Mouse (Mus musculus) urinary bladder, postnatal 25 days (tissue): Measurements from ENCODE around the gene Sgk1.

Source experiments
- DNase-seq: peaks from one replicate; pipeline ENCODE4 v3.0.0; 2022; ENCODE audit warnings: low spot score

The Sgk1 gene

DNA sequence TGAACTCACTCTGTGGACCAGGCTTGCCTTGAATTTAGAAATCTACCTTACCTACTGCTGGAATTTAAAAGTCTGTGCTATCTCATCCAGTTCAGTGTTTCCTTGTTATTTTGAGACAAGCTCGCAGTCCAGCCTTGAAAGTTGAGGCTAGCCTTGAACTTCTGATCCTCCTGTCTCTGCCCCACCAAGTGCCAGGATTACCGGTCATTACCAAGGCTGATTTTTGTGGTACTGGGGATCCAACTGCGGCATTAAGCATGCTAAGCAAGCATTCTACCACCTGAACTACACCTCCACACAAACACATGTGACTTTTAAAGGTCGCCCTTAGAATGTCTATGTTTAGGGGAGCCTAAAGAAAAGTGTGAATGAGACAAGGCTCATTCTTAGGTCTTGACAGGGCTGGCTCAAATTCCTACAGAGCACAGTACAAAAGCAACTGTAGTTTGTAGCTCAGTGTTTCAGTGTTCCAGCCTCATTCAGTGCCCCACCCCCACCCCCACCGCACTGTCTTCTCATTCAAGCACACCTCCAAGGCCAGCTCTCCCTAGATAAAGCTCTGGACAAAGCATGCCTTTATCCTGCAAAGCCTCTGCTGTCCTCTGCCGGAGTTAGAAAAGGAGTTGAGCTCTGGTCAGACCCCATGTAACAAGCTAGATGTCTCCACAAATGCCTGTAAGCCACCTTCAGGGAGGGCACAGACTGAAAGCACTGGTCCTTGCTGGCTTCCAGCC lies 36.2 kb downstream of the Sgk1 start:
- DNase-seq: no peak

DNA sequence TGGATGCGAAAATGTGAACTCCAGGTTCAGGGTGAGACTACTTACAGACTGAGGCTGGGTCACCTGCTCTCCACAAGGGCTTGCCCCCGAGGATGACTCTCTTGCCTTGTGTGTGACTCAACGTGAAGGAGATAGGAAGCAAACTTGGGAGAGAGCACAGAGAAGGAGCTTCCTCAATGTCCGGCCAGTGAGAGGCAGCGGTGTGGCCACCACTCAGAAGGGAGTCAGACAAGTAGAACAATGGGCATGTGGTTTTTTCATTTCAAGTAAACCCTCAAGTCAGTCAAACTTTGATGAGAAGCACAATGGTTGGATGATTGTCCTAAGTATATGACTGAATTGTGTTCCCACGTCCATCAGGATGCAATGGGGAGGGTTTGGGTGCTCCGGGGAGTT lies 36.8 kb downstream of the Sgk1 start:
- DNase-seq: no peak

DNA sequence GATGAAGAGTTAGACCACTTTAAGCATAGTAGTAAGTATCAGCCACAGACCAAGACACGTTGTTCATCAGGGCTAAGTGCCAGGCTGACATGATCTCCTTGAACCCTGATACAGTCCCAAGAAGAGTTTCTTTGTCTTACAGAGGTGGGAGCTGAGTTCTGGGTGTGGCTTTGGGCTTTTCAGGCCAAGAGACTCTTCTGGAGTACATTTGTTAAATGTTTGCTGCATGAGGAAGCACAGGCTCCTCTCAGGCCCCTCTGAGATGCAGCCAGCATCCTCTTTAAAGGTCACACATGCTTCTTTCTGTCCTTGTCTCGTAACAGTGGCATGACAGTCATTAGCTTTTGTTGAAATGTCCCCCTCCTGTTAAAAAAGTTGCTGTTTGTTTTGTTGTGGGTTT lies 38.6 kb downstream of the Sgk1 start:
- DNase-seq: no peak

DNA sequence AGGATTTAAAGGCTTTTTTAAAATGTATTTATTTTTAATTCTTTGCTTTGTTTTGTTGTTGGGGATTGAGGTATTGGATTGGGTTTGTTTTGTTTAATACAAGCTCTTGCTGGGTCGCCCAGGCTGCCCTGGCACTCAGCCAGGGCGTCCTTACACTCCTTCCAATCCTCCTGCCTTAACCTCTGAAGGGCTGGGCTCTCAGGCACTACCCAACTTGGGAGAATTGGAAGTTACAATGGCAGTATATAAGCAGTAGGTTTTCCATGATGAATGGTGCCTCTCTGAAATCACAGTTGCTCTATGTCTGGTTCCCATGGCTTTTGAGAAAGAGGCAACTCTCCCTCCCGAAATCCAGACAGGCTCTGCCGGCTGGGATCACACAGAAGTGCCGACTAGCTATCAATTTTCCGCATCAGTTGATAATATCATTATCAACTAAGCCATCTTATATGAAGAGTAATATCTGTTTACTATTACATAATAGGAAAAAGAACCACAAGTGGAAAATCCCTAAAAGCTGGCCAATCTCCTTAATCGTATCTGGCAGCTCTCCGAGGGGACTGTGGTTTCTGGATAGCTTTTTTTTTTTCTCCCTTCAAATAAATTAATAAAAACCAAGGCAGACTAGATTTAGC lies 40.8 kb downstream of the Sgk1 start:
- DNase-seq: no peak

DNA sequence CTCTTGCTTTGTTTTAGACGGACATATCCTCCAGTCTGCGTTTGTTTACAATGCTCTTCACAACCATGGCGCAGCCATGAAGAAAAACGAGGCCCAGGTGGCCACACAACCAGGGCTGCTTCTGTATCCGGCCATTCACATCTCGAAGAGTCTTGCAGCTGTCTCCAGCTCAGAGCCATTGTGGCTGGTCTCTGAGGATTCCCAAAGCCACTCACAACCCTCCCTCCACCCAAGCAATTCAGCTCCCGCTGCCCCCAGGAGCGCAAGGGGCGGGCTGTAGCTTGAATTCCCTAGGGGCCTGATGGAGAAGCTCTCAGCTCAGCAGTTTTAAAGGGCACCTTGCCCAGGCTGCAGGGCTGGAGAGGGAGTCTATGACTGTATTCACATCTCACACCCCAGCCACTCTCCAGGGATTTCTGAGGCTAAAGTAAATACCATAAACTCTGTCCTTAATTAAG lies 41.5 kb downstream of the Sgk1 start:
- no peak for DNase-seq

DNA sequence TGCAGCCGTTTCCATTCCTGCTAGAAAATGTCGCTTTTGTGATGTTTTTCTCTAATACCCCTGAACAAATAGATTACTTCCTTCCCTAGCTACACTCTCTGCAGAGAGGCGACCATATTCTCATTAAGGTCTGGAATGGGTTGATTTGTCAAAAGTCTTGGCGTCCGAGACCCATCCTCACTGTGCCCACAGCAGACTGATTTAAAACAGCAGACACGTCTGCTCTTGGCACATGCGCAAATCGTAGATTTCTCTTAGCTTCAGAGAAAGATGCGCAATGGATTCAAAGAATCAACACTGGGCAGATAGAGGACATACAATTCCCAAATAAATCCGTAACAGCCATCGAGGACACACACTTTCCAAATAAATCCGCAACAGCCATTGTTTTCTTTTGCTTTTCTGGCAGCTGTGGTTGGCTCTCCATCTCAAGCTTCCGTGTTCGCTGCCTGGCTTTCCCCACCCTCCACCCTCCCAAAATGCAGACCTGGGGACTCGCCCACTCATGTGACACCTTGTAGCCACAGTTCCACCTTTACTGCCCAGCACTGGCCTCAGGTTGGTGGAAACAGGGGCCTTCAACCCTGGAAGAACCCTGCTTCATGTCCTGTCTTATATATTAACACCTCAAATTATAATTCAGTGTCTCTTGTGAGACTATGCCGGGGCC lies 42.2 kb downstream of the Sgk1 start:
- no peak for DNase-seq

DNA sequence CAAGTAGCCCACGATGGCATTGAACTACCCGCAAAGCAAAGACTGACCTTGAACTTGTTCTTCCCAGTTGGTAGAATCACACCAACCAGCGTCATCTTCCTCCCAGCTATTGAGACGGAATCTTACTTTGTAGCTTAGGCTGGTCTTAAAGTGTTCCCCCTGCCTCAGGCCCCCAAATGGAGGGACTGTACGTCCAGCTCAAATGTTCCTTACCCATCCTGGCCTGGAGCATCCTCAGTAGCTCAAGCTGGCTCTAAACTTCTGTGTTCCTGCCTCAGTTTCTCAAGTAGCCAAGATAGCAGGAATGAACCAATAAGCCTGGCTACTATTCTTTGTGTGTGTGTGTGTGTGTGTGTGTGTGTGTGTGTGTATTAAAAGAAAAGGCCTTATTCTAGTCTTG lies 45.0 kb downstream of the Sgk1 start:
- DNase-seq: no peak

DNA sequence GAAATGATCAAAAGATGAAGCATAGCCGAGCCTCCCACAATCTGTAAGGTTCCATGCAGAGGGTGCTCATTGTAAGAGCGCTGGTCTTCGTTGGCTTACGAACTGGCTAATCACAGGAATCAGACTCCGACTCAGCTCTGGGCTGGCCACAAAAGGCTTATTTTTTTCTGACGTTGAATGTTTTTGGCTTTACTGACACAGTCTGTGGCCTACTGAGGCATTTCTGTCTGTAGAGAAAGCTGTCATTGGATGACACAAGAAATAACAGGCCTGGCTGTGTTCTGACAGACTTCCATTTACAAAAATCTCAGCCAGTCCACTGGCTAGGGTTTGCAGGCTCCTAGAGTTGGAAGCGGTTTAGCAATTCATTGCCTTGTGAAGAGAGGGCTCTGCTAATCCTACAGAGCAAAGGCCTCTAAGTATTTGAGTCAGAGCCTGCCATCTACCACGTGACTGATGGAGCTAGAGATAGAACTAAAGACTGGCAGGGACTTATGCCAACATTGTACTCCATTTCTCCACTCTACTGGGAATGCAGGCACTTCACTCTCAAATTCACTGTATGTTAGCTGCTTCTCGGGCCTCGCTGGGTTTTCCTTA lies 48.9 kb downstream of the Sgk1 start:
- no peak for DNase-seq

DNA sequence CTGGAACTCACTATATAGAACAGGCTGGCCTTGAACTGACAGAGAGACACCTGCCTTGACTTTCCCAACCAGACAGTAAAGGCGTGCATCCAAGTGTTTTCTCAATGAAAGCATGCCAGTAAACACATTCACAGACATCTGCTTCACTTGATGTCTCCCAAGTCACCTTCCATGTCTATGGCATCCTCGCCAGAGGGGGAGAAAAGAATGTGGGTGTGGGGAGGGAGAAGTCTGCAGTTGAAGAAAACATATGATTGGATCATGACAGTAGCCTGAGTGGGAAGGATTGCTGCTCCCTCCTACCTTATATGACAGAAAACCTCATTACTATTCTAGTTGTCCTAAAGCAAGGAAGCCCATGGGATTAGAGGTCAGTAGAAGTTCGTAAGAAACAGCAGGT lies 50.8 kb downstream of the Sgk1 start:
- DNase-seq: no peak

DNA sequence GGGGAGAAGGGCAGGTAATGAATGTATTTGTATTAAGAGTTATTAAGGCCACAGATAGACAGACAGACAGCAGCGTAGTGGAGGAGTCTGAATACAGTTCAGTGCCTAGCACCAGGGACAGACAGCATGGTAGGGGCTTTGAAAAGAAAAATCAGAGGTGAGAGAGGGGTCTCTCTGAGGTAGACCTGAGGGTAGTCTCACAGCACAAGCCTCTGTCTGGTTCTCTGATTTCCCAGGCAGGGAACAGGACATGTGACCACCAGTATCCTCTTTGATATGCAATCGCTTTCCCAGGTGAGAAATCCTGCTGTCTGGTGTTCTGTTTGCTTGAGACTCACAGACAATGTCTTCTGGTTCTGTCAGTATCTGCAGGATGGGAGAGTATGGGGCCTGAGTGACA lies 52.8 kb downstream of the Sgk1 start:
- no peak for DNase-seq

DNA sequence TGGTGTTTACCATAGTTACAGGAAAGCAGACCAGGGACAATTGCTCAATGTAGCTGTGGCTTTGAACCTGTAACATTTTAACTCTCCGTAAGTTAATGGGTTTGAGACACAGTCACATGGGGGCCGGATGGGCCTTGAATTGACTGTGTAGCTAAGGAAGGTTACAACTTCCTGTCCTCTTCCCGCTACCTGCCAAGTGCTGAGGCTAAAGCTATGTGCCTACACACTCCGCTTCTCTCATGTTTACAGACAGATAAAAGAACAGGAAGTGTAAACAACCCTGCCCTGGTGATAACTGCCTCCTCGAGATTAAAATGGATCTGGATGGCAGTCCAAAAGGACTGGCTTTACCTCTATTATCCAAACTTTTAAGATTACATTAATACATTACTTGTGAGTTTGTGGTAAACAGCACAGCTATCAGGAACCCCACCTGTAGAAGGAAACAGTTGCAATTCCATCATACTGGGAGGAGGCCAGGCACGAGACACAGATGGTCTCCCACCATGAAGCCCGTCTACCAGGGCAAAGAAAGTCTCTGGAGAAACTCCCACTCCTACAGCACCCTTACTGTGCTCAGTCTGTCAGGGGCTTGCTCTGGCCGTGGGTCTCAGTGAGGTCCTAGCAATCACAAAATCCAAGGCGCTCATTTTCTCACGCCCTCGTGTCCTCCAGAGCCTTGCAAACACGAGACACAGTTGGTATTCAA lies 54.7 kb downstream of the Sgk1 start:
- DNase-seq: no peak

DNA sequence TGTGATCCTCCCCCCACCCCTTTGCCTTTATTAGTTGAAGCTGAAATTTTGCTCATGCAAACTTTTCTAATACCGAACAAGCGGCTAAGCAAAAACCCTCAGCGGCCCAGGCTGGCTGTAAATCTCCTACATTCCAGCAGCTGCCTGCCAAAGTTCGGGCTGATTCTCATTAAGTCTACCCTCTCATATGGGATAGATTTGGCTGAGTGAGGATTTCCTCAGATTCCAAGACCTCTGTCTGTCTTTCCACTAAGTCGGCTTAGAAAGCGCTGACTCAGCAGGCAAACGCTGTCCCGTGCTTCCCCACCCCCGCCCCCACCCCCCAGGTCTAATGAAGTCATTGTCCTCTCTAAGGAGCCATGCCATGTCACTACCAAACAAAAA lies 55.2 kb downstream of the Sgk1 start:
- no peak for DNase-seq

DNA sequence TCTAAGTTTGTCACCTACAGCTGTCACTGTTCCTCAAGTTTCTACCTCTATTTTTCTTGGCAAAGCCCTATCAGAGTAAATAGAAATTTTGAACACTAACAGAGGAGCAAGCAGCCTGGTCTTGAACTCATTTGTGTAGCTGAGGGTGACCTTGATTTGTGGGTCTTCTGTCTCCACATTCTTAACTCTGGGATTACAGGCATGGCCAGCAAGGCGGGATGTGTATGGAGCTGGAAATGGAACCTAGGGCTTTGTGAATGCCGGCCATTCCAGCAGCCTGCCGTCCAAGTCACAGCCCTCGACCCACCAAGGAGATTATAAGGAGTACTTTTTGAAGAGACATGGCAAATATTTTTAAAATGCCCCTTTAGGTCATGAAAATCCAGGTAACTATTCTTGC lies 56.2 kb downstream of the Sgk1 start:
- DNase-seq: no peak

DNA sequence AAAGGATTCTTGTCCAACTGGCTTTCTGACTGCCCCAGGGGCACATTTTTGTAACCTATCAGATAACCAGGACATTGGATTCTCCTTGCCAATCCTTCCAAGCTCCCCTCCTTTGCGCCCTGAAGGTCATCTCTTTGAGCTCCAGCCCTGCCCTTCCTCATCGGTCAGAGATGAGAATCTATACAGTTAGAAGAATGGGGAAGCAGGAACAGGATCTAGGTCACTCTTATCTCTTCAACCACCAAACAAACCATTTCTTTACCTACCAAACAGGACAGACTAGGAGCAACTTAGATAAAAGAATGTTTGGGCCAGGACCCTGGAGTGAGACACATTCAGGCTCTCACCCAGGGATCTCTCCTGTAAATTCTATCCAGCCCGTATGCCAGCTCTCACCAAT lies 59.3 kb downstream of the Sgk1 start:
- DNase-seq: no peak

DNA sequence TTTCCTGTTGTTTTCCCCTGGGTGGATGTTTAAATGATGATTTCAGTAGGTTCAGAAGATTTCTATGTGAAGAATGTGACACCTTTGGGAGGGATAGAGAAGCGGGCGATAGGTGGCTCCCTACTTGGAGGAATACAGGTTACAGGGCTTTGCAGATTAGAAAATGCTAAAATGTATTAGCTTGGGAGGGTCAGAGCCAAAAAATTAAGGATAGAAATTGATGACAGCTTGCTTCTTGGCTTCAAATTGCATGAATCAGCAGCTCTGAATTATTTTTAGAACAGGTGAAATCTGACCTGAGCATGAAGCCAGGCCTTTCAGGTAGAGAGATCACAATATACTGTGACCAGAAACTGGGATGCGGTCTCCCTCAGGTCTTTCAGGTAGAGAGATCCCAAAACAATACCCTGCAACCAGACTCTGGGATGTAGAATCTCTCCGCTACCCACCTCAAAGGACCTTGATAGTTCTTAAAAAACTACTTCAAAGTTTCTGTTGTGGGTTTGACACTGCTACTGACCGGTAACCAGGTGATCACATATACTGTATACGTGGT lies 61.2 kb downstream of the Sgk1 start:
- DNase-seq: no peak

DNA sequence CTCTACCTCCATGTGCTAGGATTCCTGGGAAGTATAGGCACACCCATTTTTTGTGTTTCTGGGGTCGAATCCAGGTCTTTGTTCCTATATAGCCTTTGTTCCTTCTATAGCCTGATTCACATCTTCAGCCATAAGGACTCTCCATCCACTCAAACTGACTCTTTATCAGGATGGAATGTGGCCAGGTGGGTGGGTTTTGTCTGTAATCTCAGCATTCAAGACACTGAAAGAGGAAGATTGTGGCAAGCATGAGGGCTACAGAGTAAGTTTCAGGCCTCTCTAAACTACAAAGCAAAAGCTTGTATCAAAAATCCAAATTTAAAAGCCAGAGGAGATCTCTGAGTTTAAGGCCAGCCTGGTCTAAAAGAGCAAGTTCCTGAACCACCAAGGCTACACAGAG lies 63.2 kb downstream of the Sgk1 start:
- DNase-seq: no peak

DNA sequence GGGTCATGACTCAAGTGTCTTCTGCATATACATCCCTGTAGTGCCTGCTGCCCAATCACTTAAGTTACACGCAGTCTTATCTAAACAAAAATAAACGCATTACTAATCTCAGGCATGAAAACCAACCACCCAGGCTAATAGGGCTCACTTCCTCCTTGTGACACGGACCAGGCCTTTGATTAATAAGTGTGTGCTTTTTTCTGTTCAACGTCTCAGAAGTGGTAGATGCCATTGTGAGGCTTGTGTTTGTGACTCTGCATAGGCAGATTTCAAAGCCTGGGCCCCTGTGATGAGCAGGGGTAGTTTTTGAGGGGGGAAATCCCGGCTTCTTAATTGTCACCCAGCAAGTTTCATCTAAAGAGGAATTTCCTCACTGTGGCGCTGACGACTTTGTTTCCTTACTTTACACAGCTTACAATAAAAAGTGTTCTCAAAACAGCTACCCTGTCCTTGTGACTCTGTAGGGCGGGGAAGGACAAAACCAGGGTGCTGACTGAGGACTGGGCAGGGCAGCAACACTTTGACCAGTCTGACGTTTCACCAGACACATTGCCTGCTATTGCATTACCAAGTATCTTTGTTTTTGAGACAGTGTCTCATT lies 64.9 kb downstream of the Sgk1 start:
- no peak for DNase-seq

DNA sequence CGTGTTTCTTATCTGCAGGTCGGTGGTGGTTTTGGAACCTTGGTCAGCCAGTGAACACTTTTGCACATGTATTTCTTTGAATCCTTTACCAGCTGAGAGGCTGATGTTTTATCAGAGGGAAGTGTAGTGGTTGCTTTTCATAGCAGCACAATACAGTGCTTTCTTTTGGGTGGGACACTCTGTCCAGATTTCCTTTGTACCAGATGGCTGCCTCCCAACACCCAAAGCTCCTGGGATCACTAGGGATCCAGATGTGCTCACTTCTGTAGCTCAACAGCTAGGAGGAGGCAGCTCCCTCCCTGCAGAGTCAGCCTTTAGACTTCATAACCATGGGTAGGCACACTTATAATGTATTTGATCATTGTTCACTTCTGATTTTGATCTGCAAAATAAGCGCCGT lies 70.5 kb downstream of the Sgk1 start:
- DNase-seq: no peak

DNA sequence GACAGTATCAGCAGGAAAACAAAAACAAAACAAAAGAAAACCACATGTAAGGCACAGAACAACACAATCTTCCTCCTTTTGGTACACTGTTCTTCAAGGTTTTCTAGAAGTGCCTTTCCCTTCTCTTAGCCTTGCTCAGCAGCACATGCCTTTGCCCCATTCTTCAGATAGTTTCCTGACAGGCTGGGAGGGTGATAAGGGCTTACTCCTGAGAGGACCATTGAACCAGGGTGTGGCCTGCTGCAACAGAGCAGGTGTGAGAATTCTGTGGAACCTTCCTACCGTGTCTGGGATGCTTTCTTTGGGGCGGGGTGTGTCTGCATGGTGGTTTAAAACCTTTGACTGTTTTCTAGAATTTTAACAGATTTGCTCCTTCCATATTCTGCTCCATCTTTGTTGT lies 79.1 kb downstream of the Sgk1 start:
- DNase-seq: no peak

DNA sequence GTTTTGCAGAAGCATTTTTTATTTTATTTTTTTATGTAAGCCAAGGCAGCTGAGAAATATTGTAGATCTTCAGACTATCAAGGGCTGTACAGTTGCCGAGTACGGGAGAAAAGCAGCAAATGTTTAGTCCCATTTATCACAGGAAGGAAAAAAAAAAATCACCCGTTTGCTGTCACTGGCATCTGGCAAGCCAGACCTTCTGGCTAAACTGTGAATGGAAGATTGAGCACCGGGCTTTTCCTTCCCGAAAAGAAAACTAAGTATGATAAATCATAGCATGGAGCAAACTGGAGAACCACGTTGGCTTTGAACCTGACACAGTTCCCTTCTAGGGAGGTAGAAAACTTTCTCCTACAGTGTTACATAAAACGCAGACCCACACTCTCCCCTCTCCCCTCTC lies 81.0 kb downstream of the Sgk1 start:
- DNase-seq: no peak

DNA sequence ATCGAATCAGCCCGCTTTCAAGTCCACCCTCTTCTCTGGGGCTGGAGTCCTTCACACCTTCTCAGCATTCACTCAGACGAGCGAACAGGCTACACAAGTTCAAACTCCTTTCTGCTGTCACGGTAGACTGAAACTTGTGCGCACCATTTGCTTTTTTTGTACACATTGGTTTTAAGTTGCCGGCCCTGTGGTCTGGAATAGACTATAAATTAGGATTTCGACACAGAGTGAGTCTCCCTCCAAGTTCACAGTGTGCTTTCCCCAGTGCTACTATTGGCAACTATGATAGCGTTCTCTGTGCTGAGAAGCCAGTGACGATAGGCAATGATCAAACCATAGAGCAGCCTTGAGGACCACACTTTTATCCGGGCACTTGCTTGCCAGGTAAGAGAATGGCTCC lies 91.7 kb downstream of the Sgk1 start:
- no peak for DNase-seq

DNA sequence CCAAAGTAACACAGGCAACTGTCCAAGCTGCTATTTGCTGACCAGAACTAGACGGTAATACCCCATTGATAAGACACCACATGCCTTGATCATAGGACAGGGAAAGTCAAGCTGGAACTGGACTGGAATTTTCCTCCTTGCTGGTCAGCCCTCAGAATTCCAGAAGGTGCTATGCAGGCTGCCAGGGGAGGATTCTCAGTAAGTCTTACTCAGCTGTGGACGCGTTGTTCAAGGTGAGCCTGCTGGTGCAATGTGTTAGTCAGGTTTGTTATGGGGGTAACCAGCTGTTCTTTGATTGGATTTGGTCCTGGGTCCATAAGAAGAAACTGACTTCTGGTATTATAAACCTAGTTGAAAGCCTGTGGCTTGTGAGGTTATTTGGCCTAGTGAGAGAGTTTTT lies 92.8 kb downstream of the Sgk1 start:
- DNase-seq: no peak
